Mouse (Mus musculus) layer of hippocampus, postnatal 10 days (tissue): ENCODE data around the gene Zfp410. TPM values are rescaled to one million over a fixed set of nuclear protein-coding genes. Genes with fewer than 3 reads are reported as not detected.
A peak's percentile ranks its signal among the peaks of the same experiment; 100 is the strongest.
"Not testable (repeated sequence)": the region's sequence is repeated elsewhere in the genome, so short reads cannot be mapped to it uniquely, and the experiment has no call there.

Experiments used
- DNase-seq, 2 experiments: peaks; one replicate each; pipeline ENCODE4 v3.0.0; 2021; ENCODE audit warnings: low spot score in 2 of 2
- total RNA-seq, 2 experiments: library from RNA; stranded (reverse); gene quantifications; 2 replicates each; pipeline ENCODE4 v1.2.3; 2021

Zfp410 gene
- total RNA-seq, 2 experiments from 2014 or later, result 35.7 to 41.9 TPM

DNA sequence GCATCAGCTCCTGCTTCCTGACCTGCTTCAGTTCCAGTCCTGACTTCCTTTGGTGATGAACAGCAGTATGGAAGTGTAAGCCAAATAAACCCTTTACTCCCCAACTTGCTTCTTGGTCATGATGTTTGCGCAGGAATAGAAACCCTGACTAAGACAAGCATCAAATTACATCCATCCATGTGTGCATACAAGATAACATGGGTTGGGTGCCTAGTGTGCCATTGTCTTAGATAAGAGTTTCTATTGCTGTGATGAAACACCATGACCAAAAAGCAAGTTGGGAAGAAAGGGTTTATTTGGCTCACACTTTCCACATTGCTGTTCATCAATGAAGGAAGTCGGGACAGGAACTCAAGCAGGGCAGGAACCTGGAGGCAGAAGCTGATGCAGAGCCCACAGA is 42.0 kb downstream of the Zfp410 start:
- not testable (repeated sequence) for DNase-seq

DNA sequence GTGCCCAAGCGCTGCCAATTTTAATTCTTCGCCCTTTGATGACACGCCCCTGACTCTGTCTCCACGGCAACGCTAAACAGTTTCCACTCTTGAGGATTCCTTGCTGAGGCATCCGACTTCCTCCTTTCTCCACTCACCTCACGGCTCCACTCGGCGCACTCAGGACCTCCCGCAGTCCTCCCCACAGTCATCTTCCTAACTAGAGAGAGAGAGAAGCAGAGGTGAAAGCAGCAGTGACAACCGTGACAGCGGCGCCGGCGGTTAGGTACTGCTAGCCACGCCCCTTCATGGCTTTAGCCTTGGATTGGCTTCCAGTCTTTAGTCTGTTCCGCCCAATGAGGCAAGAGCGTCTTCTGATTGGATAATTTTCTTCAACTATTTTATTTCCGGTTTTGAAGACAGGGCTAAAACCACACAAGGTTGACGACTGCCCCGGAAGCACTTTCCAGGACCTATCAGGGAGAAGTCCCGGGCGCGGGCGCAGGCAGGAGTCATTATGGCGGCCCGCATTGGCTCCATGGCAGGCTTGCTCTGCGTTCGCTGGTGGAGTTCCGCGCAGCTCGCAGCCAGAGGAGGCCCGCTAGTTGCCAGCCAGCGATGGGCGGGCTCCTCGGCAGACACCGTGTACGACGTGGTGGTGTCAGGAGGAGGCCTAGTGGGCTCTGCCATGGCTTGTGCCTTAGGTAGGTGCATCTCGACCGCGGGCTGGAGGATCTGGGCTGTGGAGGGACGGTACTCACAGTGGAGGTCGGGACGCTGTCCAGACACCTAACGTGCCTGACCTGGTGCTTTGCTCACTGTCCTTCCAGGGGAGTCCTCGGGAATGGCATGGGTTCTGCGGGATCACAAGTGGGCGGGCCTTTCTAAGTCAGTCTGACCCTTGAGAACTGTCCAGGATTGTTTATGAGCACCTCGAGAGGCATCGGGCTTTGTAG is 45.2 kb downstream of the Zfp410 start, which contains the start of the genes Coq6 and Fam161b:
Gene Coq6, plus strand, starts transcription at position 103 of the 935 bp plus-strand sequence.
Gene Fam161b, minus strand, starts transcription at position 279 of the 935 bp plus-strand sequence.
- DNase-seq, result peak; percentile 90 to 94

- no peak for DNase-seq
These were observed 46.2 kb downstream of the Zfp410 start for GRCm38 (mm10) chr12:84362872-84363271.

DNA sequence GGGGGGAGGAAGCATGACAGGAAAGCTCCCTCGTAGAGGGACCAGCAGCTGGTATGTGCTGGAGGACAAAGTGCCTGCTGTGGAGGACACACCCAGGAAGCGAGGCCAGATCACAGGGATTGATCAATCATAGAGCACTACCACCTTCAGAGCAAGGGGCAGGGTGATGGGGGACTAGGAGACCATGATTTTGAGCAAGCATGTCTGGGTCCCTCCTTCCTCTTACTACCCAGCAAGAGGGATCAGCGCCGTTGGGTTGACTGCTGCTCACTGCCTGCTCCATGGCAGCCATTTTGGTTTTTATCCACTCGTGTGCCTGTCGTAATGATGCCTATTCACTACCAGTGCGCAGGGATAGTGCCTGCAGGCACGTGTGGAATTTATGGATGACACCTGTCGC is 47.6 kb downstream of the Zfp410 start:
- no peak for DNase-seq

DNA sequence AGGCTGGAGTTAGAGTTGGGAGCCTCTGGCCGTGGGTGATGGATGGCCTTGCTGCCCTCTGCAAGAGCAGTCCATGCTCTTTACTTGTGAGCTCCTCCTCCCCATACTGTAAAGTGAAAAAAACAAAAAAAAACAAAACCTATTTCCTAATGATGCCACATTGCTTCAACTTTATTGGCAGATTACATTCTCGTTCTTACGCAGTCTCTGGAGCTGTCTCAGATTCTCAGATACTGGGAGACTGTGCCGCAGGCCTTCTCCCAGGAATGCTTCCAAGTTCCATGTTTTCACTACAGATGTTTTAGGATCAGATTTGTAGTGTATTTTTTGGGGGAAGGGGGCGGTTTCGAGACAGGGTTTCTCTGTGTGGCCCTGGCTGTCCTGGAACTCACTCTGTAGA is 48.5 kb downstream of the Zfp410 start:
- no peak for DNase-seq

DNA sequence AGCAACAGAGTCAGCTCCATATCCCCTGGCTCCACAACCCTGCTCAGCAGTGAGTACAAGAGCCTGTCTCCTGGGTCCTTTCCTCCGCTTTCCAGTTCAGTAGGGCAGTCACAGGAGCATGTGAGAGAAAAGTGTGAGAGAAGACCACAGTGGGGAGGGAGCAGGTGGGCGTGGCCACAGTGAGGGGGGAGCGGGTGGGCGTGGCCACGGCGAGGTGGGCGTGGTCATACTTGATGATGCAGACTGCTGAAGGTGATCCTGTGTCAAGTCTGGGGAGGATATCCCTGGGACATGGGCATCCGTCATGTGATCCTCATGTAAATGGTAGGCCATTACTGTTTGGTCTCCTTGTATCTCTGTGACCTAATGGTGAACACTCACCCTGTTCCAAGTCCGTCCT is 50.3 kb downstream of the Zfp410 start:
- DNase-seq, result no peak

- no peak for DNase-seq
These were observed 55.0 kb downstream of the Zfp410 start for GRCm38 (mm10) chr12:84371647-84372046.

DNA sequence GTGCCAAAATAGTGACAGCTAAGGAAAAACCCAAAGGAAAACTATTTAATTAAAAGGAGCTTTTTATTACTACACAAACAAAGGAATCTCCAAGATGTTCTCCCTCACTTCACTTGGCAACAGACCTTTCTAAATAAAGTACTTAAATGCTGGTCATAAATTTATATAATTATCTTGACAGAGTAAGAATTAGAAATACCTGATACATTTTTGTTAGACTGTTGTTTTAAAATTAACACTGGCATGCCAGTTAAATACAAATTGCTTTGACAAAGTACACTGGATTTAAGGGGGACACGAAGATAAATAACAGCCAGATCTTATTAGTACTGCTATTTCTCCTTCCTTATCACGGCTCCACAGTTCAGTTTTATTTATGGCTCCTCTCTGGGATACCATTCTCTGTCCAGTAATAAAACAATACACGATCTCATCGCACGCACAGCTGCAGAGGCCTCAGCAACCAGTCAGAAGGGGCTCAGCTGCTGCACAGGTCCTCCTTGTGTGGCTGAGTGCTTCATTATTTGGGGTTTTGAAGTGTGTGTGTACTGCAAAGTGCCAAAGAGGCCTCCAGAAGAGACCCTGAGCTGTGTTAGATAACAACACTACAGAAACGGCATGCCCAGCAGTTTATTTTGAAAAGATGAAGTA is 57.3 kb downstream of the Zfp410 start:
- no peak for DNase-seq

DNA sequence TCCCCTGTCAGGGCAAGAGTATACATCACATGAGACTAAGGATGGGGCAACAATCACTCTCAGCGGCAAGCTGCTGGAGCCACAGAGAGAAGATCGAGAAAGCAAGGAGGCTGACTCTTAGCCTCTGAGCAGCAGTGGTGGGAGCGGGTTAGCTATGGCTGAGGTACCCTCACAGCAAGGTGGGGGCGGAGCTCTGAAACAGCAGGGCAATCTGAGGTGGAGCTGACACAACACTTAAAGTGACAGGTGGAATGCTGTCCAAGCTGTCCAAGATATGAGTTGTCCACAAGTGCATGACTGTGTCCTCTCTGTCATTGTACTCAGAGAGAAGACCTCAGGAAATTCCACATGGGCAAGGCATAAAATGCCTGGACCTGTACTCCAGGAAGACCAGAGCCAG is 65.7 kb downstream of the Zfp410 start:
- DNase-seq, result no peak

GRCm38 (mm10) chr12:84384644-84385081 is 68.0 kb downstream of the Zfp410 start:
- DNase-seq, result peak; percentile 23 to 28

DNA sequence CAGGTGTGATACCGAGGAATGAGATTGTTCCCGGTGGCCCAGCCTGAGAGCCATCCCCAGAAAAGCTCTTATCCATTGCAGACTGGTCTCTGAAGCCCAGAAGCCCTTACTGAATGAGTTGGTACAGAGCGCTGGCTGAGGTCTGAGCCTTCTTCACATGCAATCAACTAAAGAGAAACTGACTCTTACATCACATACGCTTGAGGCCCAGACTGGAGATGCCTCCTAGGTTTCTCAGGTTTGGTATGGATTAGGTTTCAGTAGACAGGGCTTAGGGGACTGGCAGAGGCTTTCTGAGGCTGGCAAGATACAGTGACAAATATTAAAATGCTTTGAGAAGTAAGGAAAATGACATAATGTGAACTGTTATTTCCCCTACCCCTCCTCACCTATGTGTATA is 68.8 kb downstream of the Zfp410 start:
- DNase-seq, result no peak

DNA sequence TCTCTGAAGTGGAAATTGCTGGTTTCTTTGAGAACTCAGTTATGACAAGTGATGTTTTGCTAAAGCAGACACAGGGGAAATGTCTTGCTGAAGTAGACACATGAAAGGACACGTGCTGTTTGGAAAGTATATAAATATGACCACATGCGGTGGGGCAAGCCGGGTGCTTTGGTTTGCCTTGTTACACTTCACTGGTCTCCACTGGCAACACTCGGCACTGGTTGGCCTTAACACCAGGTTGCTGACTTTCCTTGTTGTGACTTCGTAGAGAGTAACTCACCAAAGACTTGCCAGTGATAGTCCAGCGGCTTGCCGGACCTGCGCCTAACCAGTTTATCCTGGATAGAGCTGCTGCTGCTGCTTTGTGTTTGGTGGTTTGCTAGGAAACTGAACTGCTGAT is 71.4 kb downstream of the Zfp410 start:
- no peak for DNase-seq

DNA sequence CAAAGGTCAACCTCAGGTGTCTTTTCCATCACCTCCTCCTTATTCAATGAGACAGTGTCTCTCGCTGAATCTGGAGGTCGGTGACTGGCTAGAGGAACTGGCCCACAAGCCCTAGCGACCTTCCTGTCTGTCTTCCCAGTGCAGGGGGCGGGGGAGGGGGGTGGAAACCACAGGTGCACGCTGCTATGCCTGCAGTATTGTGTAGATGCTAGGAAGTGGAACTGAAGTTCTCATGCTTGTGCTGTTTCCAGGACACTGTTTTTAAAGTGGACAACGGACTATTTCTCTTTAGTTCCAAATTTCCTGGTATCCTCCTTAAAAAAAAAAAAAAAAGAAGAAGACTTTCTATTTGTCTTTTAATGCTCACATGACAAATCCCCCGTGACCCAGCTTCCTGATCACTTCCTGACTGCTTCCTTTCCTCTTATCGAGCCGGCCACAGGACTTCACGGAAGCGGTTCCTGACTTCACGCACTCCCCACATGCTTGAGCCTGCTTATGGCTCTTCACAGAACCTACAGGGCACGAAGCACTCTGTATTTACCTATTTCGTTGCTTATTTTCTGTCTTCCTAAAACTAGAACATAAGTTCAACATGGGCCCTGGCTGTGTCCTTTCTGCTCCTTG is 72.2 kb downstream of the Zfp410 start:
- no peak for DNase-seq

DNA sequence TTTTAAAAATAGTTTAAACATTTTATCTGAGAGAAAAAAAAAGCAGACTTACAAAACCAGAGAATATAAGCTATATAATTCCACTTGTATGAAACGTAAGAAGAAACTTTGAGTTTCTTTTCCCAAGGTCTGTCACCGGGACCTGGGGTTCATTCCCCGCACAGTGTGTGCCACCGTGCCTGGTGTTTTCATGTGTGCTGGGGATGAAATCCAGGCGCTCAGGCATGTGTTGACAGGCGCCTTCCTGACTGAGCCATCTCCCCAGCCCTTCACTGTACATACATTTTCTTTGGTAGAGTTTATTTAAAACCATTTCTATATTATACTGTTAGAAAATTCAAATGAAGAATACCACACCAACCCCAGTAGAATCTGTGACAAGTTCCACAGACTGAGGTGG is 73.7 kb downstream of the Zfp410 start:
- no peak for DNase-seq

GRCm38 (mm10) chr12:84392681-84393080 is 76.0 kb downstream of the Zfp410 start:
- DNase-seq, result no peak

Other genes starting within 250 kb of the Zfp410 start
- gene Acot5, start 247.5 kb upstream of the Zfp410 start, total RNA-seq, result 1 to 10 TPM; 4.0 to 4.7 TPM
- gene Acot6, start 216.2 kb upstream of the Zfp410 start, total RNA-seq, result 1 to 10 TPM; 3.7 to 4.3 TPM
- gene Dnal1, start 202.5 kb upstream of the Zfp410 start, total RNA-seq, result 10 to 100 TPM; 80.0 to 82.5 TPM
- gene Pnma1, start 168.4 kb upstream of the Zfp410 start, total RNA-seq, result 1 to 10 TPM; 5.9 to 6.6 TPM
- 10 to 100 TPM; 13.3 to 13.5 TPM for gene Elmsan1, start 98.0 kb upstream of the Zfp410 start, total RNA-seq
- 10 to 100 TPM; 29.1 to 34.5 TPM for gene Ptgr2, start 31.6 kb upstream of the Zfp410 start, total RNA-seq
- 10 to 100 TPM; 26.2 to 28.3 TPM for gene Coq6, start 44.8 kb downstream of the Zfp410 start, total RNA-seq
- gene Fam161b, start 45.0 kb downstream of the Zfp410 start, total RNA-seq, result 10 to 100 TPM in 1 of 2 experiments, 1 to 10 TPM in 1; 9.4 to 10.5 TPM
- 10 to 100 TPM; 22.0 to 25.1 TPM for gene Entpd5, start 92.2 kb downstream of the Zfp410 start, total RNA-seq
- 1 to 10 TPM; 6.8 to 8.7 TPM for gene Bbof1, start 92.2 kb downstream of the Zfp410 start, total RNA-seq
- gene Rnf113a2, start 100.3 kb downstream of the Zfp410 start, total RNA-seq, result 10 to 100 TPM; 12.0 to 14.5 TPM
- gene Aldh6a1, start 134.2 kb downstream of the Zfp410 start, total RNA-seq, result 10 to 100 TPM; 38.2 to 40.3 TPM
- gene Lin52, start 134.6 kb downstream of the Zfp410 start, total RNA-seq, result 10 to 100 TPM; 15.4 to 17.7 TPM